Mouse (Mus musculus) A20 (cell line): ENCODE measurements around the gene Pask.

ENCODE experiments used
- DNase-seq: peaks from one replicate; pipeline ENCODE4 v3.0.0-alpha.2; 2011; ENCODE audit warnings: low read depth, low spot score

The Pask gene

DNA sequence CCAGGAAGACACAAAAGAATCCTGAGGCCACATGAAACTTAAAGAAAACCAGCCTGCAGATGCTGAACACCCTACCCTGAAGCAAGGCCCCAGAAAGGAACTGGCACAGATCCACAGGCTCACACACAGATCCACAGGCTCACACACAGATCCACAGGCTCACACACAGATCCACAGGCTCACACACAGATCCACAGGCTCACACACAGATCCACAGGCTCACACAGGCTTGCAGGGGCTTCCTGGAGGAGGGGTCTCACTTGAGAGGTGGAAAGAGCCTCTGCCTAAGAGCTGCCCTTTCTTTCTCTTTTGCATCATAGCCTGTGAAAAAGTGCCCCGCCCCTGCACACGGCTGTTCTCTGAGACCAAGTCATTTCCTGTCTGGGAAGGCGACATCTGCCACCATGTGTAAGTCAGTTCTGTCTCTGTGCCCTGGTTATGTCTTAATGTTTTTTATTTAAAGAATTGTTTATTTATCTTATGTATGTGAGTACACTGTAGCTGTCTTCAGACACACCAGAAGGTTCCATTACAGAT, 53.5 kb downstream of the Pask start:
- peak; percentile 16 for DNase-seq

DNA sequence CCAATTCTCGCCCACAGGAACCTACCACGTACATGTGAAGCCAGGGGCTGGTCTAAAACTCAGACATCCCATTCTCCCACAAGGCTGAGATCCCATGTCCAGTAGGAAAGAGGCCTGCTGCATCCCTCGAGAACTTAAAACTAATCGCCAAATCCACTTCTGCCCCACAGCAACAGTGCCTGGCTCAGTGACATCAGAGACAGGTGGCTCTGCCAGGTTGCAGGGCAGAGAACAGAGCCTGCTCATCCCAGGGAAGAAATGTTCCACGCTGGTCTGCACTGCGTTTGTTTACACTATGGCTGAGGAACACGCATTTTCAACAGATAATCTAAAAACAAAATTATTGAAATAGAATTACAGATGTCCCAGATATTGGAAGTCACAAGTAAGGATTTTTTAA, 66.2 kb downstream of the Pask start:
- DNase-seq, result no peak

DNA sequence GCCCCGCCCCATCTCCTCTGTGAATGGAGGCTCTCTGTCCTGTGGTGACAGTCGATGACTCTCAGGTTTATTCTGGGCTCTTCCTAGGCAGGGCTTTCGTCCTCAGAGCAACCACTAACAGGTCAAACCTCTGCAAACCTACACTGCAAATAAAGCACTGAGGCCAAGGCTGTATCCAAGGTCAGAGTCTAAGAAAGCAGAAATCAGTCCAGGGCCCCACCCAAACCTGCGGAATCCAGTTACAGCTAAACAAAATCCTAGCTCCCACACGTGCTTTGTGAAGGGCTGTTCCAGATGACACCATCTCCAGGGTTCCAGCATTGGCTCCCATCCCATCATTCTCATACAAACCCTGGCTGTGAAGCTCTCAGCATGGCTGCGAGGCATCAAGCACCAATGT, 67.7 kb downstream of the Pask start:
- no peak for DNase-seq

DNA sequence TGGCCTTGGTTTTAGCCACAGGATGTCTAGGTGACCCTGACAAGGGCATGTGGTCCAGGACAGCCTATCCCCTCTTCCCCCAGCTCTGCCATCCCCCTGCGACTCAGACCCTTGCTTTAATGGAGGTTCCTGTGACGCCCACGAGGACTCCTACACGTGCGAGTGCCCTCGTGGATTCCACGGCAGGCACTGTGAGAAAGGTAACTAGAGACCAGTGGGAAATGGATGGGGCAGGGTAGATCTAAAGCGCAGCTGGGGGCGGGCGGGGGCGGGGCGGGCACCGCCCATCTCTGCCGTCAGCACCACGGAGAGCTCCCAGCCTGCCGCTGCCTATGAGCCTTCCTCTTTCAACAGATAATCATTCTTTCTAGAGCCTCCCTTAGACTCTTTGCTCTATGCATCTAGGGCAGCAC, 70.9 kb downstream of the Pask start:
- DNase-seq, result peak; percentile 50

DNA sequence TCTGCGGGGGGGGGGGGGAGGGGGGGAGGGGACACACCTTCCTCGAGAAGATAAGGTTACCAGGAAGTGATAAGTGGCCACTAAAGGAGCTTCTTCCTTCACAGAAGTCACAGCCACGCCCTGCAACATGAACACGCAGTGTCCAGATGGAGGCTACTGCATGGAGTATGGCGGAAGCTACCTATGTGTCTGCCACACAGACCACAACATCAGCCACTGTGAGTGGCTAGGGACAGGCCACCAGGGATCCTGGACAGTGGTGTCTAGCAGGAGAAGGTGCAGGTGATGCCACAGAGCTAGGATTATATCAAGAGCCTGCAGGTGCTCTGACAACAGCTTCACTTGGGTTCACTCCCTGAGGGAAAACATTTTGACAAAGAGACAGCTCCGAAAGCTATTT, 71.5 kb downstream of the Pask start:
- no peak for DNase-seq

DNA sequence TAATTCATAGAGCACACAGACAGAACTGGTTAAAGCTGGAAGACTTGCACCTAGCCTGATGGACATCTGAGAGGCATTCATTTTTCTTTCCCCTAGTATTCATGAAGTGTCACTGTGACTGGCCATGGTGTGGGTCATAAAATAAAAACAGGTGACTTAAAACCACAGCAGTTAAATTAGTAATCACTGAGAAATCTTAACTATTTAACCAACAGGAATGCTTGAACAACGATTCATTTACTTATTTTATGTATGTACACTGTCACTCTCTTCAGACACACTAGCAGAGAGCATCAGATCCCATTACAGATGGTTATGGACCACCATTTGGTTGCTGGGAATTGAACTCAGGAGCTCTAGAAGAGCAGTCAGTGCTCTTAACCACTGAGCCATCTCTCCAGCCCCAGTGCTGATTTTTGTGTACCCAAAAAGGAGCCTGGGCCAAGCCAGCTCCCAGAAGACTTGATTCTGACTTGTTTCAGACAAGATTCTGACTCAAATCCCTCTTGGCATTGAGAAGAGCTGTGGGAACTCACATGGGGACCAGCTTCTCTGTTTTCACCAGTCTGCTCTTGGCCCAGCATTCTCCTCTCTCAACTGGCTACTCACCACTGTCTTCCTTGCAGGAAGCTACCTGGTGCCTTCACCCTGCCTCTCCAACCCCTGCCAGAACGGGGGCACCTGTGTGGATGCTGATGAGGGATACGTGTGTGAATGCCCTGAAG, 72.6 kb downstream of the Pask start:
- DNase-seq, result no peak

DNA sequence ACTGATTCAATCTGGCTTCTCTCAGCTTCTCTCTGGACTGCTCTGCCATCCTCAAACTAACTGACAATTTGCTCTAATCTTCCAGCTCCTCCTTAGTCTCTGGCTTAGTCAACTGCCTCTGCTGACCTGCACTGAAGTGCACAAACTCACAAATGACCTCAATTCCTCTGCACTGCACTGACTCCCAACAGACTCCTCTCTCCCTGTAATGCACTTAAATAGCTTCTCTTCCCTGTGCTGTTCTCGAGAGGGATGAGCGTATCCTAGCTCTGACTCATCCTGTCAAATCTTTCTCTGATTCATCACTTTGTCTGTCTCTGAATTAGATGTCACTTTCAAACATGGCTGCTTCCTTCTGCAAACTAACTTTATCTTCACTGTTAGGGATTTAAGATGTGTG, 75.0 kb downstream of the Pask start:
- no peak for DNase-seq

DNA sequence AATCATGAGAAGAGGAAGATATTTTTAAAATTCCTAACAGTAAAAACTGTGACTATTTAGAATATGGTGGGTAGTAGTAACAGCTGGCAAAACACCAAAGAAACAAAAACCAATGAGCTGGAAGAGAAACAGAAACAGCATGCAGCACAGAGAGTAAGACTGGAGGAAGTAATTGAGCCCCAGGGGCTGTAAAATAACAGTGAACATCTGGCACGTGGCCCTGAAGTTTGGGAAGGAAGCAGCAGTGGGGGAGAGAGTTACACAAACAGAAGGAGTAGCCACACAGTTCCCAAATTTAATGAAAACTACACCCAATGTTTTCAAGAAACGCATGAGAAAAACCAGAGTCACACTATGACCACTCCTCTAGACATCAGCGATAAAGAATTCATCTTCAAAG, 76.1 kb downstream of the Pask start:
- no peak for DNase-seq
